Mouse (Mus musculus) intestine, postnatal 0 days (tissue): ENCODE measurements at regions not wholly inside any gene's neighbourhood (a gene's known extent, or its start where the extent isn't known, plus 50 kb on each side); places are given as distances from the start of the nearest gene placed in this dataset.

Source experiments
- ATAC-seq: fragments of 200-750 bp; cut with Nextera tagmentation; 2 replicates; pipeline ENCODE4 v1.8.0; 2017; ENCODE audit warnings: mild to moderate bottlenecking, moderate TSS enrichment, moderate library complexity
- H3K27ac ChIP-seq: fragments of 300-500 bp; sonication (generic); 2 replicates; pipeline ENCODE4 v1.5.1; 2014; ENCODE audit warnings: mild to moderate bottlenecking, low read depth, low read length, moderate library complexity
- H3K27me3 ChIP-seq: fragments of 300-500 bp; sonication (generic); replicated peaks from 2 replicates; pipeline ENCODE4 v1.6.1; 2014; ENCODE audit warnings: low read length, mixed read lengths; ENCODE audit not compliant: control insufficient read depth, insufficient read depth
- H3K36me3 ChIP-seq: fragments of 300-500 bp; sonication (generic); 2 replicates; pipeline ENCODE4 v1.6.1; 2014; ENCODE audit warnings: mild to moderate bottlenecking, moderate library complexity; ENCODE audit not compliant: control insufficient read depth, insufficient read depth
- H3K4me1 ChIP-seq: fragments of 300-500 bp; sonication (generic); replicated peaks from 2 replicates; pipeline ENCODE4 v1.6.1; 2014; ENCODE audit warnings: antibody characterized with exemption, low read length, mixed read lengths; ENCODE audit not compliant: control insufficient read depth, insufficient read depth
- H3K4me2 ChIP-seq: fragments of 300-500 bp; sonication (generic); replicated peaks from 2 replicates; pipeline ENCODE4 v1.6.1; 2014; ENCODE audit warnings: low read depth, mild to moderate bottlenecking, moderate library complexity
- H3K4me3 ChIP-seq: fragments of 300-500 bp; sonication (generic); 2 replicates; pipeline ENCODE4 v1.5.1; 2014; ENCODE audit warnings: low read depth, low read length
- H3K9ac ChIP-seq: fragments of 300-500 bp; sonication (generic); 2 replicates; pipeline ENCODE4 v1.6.1; 2014; ENCODE audit warnings: mild to moderate bottlenecking, low read depth, low read length
- H3K9me3 ChIP-seq: fragments of 300-500 bp; sonication (generic); 2 replicates; pipeline ENCODE4 v1.6.1; 2016; ENCODE audit warnings: mixed run types; ENCODE audit not compliant: control insufficient read depth
- CTCF ChIP-seq: sonication (generic); IDR thresholded peaks from 2 replicates; pipeline ENCODE4 v1.5.1; 2016; ENCODE audit warnings: low read depth, mild to moderate bottlenecking, control low read depth, antibody characterized with exemption, moderate library complexity
- WGBS: fragments of 180-500 bp; shearing (Covaris S2); extraction: QIAGEN DNeasy Blood & Tissue Kit; methylation state at CpG from one replicate; pipeline ENCODE4 v1.1.7; 2014; 5-methylcytosine and 5-hydroxymethylcytosine counted together

DNA sequence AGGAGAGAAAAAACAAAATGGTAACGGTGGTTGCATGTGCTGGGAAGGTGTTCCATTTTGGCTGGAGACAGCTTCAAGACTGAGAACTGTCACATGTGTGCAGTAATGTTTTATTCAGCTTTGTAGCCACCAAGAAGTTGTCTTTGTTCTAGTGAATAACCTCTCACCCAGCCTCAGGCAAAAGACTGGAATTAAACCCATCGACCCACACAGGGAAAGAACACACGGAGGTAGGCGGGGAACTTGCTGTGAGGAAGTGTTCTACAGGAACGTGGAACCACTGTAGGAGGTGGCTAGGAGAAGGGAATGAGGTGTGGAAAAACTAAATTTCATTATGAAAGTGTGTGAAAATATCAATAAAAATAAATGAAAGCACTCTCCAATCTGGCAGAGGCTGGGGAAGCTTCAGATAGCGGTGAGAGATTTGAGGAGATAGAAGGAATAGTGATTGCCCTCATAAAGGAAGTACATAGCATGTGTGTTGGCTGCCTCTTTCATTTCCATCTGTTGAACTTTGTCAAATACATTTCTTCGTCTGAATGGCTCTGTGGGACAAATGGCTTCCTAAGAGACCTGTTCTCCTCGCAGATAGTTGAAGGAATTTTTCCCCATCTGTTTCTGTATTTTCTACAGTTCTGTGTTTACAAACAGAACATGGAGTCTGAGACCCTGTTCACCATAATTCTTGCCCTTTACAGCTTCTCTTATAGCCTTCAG, 286.9 kb upstream of the Zic1 start:
- no peak overlapping the region for H3K4me2 ChIP-seq
- WGBS: 72% methylated on average over 8 of the region's 8 CpGs
- no peaks in the 10 kb centered on the region for H3K4me1 ChIP-seq
- no peaks in the 10 kb centered on the region for H3K27me3 ChIP-seq
- TF ChIP-seq CTCF: no peak
- no peak overlapping the region for H3K9ac ChIP-seq
- no peak for ATAC-seq
- no peaks in the 10 kb centered on the region for H3K9me3 ChIP-seq
- H3K27ac ChIP-seq: no peak overlapping the region
- no peaks in the 10 kb centered on the region for H3K36me3 ChIP-seq
- no peak overlapping the region for H3K4me3 ChIP-seq

DNA sequence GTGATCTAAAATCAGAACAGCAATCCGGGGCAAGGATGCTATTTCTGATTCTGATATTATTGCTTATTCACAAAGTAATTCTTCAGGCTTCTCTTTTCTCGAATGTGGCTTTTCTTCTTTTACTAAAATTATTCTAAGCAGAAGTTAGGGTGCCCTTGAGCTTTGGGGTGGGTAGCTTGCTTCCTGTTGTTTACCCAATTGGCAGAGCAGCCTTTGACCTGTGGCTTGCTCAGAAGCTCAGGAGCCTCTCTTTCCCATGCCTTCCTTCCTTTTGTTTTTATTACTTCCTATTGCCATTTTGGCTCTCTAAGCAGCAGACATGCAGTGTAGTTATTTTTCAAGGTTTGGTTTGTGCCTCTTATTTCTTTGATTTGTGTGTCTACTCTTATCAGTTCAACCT, 244.8 kb upstream of the Zic1 start:
- H3K27ac ChIP-seq: no peak overlapping the region
- no peaks in the 10 kb centered on the region for H3K9me3 ChIP-seq
- TF ChIP-seq CTCF: no peak
- no peak overlapping the region for H3K9ac ChIP-seq
- ATAC-seq: no peak
- H3K4me1 ChIP-seq: no peaks in the 10 kb centered on the region
- no peaks in the 10 kb centered on the region for H3K36me3 ChIP-seq
- H3K4me3 ChIP-seq: no peak overlapping the region
- no peak overlapping the region for H3K4me2 ChIP-seq
- WGBS: 79% methylated on average over 2 of the region's 2 CpGs
- H3K27me3 ChIP-seq: no peaks in the 10 kb centered on the region

DNA sequence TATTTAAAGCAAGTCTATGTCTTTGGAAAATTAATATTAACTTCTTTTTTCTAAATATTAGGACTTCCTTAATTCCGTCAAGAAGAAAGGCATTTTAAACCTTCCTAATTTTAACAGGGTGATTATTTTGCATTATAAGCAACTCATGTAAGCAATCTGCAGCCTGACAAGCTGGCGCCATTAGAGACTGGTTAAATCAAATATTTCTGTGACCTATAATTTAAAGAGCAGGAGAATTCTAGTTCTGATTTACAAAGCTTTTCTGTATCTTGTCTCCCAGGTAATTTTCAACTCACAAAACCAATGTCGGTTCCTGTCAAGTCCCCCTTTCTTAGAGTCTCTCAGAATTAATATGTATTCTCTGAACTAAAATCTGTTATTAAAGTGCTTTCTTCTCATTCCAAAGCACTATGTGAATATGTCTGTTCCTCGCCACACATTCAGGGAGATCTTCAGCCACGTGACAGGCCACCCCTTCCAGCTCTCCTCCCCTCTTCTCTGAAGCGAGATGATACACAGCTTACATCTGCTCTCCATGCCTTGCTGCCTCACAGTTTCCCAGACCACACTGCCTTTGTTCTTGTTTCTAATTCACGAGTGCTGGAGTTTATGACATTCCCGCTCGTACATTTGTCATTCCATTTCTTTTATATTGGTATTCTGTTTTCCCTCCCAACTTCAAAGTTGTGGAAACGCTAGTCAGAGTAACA, 244.0 kb upstream of the Zic1 start:
- no peaks in the 10 kb centered on the region for H3K36me3 ChIP-seq
- TF ChIP-seq CTCF: no peak
- H3K4me2 ChIP-seq: no peak overlapping the region
- no peaks in the 10 kb centered on the region for H3K4me1 ChIP-seq
- H3K27ac ChIP-seq: no peak overlapping the region
- H3K9ac ChIP-seq: no peak overlapping the region
- 51% methylated on average over 10 of the region's 10 CpGs for WGBS
- no peak for ATAC-seq
- no peak overlapping the region for H3K4me3 ChIP-seq
- no peaks in the 10 kb centered on the region for H3K27me3 ChIP-seq
- no peaks in the 10 kb centered on the region for H3K9me3 ChIP-seq

DNA sequence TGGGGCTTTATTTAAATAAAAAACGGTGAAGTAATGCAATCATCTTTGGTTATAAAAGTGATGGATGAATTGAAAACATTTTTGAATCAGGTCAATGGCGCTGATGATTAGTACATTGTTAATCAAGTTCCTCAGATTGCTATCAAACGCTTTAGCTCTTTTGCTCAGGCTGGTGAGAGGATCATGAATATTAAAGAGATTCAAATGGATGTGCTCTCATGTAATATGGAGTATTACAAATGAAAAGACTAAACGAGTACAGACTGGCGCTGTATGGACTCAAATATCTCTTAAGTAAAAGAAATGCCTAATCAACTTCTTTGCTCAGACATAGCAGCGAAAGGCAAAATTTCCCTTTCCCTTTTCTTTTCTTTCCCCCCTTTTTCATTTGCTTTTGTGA, 236.1 kb upstream of the Zic1 start:
- TF ChIP-seq CTCF: no peak
- no peaks in the 10 kb centered on the region for H3K9me3 ChIP-seq
- H3K4me2 ChIP-seq: no peak overlapping the region
- 76% methylated on average over 6 of the region's 6 CpGs for WGBS
- no peaks in the 10 kb centered on the region for H3K27me3 ChIP-seq
- H3K27ac ChIP-seq: no peak overlapping the region
- no peaks in the 10 kb centered on the region for H3K36me3 ChIP-seq
- no peak for ATAC-seq
- no peak overlapping the region for H3K4me3 ChIP-seq
- H3K9ac ChIP-seq: no peak overlapping the region
- H3K4me1 ChIP-seq: no peaks in the 10 kb centered on the region

DNA sequence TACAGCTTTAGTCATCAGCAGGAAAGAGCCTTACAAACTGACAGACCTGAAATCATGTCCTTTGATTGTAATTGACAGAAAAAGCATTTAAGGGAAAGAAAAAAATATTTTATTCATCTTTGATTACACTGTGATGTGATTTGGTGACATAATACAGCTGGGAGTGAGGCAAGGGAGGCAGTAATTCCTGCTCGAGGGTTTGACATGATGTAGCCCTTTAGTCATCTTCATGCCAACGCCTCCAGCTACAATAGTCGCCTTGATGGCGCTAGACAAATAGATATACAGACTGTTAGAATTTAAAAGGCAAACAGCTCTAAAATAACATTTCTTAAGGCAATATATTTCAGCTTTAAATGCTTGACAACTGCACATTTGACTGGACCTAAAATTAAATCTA, 226.3 kb upstream of the Zic1 start:
- Histone ChIP-seq H3K36me3 (no peaks in the 10 kb centered on the region), H3K27ac (no peak overlapping the region), H3K4me2 (no peak overlapping the region), H3K4me1 (no peaks in the 10 kb centered on the region), H3K9me3 (no peaks in the 10 kb centered on the region), H3K4me3 (no peak overlapping the region), H3K27me3 (no peaks in the 10 kb centered on the region), H3K9ac (no peak overlapping the region)
- ATAC-seq: no peak
- WGBS: 45% methylated on average over 4 of the region's 4 CpGs
- TF ChIP-seq CTCF: no peak

DNA sequence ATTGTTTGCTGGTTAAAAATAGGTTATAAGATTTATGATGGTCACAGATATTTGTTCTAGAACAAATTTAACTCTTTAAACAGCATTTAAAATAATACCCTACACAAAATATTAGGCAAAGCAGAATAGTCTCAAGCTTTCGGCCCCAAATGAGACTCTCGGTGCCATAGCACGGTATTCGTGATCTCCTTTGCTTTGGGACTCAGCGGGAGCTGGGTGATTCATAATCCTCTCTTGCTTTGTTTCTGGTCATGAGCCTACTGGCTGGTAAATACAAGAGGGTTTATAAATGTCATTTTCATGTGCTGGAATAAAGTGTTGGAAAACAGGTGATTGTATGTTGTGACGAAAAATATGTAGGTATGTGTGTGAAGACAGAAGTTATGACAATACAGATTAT, 223.1 kb upstream of the Zic1 start:
- no peaks in the 10 kb centered on the region for H3K9me3 ChIP-seq
- no peak overlapping the region for H3K27ac ChIP-seq
- H3K4me3 ChIP-seq: no peak overlapping the region
- no peak for TF ChIP-seq CTCF
- no peak overlapping the region for H3K9ac ChIP-seq
- no peaks in the 10 kb centered on the region for H3K27me3 ChIP-seq
- H3K4me2 ChIP-seq: no peak overlapping the region
- no peaks in the 10 kb centered on the region for H3K4me1 ChIP-seq
- 82% methylated on average over 6 of the region's 6 CpGs for WGBS
- ATAC-seq: no peak
- no peaks in the 10 kb centered on the region for H3K36me3 ChIP-seq
